Mouse (Mus musculus) spleen, embryonic (tissue): ENCODE data around the gene Nxt1.

Experiments
- CTCF ChIA-PET: fragments of 350-600 bp; sonication (Branson Sonifier 250); formaldehyde crosslinking; loops from one replicate; lab custom pipeline; 2022; lab: Charles Lee

The Nxt1 gene

DNA sequence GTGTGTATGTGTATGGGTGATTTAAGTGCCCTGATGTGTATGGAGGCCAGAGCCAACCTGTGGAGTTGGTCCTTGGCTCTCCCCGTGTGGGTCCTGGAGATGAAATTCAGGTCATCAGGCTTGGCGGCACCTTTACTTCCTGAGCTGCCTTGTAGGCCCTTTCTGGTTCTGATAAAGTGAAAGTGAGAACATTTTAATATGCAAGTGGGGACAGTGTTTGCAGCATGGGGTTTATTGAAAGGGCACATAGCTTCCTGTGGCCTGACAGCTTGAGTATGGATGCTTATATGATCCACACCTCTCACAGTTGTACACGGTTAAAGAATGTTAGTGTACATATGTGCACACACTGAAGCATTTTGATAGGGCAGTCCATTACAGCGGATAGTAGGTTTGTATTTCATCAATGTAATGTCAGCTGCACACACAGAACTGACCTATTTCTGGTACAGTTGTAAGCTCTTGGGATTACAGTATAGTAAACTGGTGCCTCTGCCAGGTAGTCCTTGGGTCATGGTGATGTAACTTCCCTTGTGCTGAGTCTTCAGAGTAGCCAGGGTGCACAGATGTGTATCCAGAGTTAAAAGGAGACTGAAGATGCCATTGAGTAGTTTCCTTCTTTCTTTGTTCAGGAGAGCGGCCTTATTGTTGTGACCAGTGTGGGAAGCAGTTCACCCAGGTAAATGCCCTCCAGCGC lies 17.2 kb downstream of the Nxt1 start:
- CTCF ChIA-PET = no interaction called here

- CTCF ChIA-PET = interaction anchor here (0.6 kb wide), 1 partner anchor 12 kb away, joined by 3 read pairs; no protein-coding TSS in a partner anchor
Observed at GRCm38 (mm10) chr2:148690291-148690690, 17.9 kb downstream of the Nxt1 start.

DNA sequence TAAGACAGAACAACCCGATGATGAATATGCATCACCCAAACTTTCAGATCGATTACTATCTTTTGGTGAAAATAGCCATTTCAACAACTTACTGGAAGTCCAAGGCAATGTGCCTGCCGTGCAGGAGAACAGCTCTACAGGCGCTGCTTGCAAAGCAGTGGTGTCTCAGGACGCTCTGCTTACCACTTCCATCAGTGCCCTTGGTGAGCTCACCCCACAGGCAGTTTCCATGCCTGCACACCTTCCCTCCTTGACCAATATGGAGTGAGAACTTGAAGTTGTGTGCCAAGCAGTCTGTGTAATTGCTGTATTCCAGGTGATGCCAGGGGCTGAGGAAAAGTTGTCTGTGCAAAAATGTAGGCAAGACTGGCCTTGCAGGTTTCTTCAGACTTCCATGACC lies 18.4 kb downstream of the Nxt1 start:
- CTCF ChIA-PET = interaction anchor here (0.6 kb wide), 1 partner anchor 12 kb away, joined by 3 read pairs; no protein-coding TSS in a partner anchor

GRCm38 (mm10) chr2:148698571-148698970 lies 26.2 kb downstream of the Nxt1 start:
- CTCF ChIA-PET = no interaction called here

GRCm38 (mm10) chr2:148706409-148707201 lies 34.2 kb downstream of the Nxt1 start:
- CTCF ChIA-PET = interaction anchor here (0.6 kb wide), 1 partner anchor 583 kb away, joined by 5 read pairs; no protein-coding TSS in a partner anchor

DNA sequence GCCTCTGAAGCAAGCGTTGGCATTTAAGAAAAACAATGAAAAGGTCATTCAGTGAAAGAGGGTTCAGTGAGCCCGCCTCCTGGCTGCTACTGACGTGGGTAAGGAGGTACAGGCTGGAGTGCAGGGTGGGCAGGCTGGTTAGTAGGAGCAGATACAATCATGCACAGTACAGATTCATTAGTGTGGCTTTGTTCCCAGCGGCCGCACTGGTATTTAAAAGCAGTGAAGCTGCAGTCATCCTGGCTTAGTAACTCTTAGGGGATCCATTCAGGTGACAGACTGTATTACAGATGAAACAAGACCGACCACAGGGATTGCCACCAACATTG lies 34.8 kb downstream of the Nxt1 start:
- CTCF ChIA-PET = no interaction called here

- CTCF ChIA-PET = no interaction called here
Observed at GRCm38 (mm10) chr2:148712326-148712725, 39.9 kb downstream of the Nxt1 start.

DNA sequence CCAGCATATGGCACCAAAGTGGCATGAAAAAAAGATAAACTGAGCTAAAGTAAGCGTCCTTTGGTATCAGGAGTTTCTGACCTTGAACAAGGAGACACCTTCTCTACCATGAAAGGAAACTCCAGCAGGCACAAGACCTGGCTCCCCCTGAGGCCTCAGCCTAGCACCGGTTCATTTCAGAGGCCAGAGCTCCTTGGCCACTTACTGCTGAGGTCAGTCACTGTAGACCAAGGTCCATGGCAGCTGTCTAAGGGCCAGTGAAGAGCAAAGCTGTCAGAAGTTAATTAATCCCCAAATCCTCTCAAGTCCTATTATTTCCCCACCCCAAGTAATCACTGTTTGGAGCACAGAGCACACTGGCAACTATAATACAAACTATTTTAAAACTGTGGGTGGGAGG lies 44.7 kb downstream of the Nxt1 start:
- CTCF ChIA-PET = no interaction called here

- CTCF ChIA-PET = no interaction called here
Observed at GRCm38 (mm10) chr2:148719271-148719995, 47.0 kb downstream of the Nxt1 start.
